Mouse (Mus musculus): Measurements from ENCODE around the gene Cachd1.

Gene Cachd1

GRCm38 (mm10) chr4:100865423-100865822 lies 88.9 kb downstream of the Cachd1 start:
- DNase-seq (ENCODE audit: low read depth, low spot score) = no peak

GRCm38 (mm10) chr4:100865962-100866703 lies 89.7 kb downstream of the Cachd1 start:
- DNase-seq (ENCODE audit: low read depth, low spot score) = no peak

GRCm38 (mm10) chr4:100877351-100877750 lies 100.9 kb downstream of the Cachd1 start:
- DNase-seq (ENCODE audit: low read depth, low spot score) = no peak

- no peak for DNase-seq (ENCODE audit: low read depth, low spot score)
Measured at GRCm38 (mm10) chr4:100879414-100879813, 102.9 kb downstream of the Cachd1 start.

GRCm38 (mm10) chr4:100880075-100880474 lies 103.6 kb downstream of the Cachd1 start:
- no peak for DNase-seq (ENCODE audit: low read depth, low spot score)

- DNase-seq (ENCODE audit: low read depth, low spot score) = no peak
Measured at GRCm38 (mm10) chr4:100885793-100886742, 109.6 kb downstream of the Cachd1 start.

GRCm38 (mm10) chr4:100886743-100887416 lies 110.4 kb downstream of the Cachd1 start:
- no peak for DNase-seq (ENCODE audit: low read depth, low spot score)

- DNase-seq (ENCODE audit: low read depth, low spot score) = no peak
Measured at GRCm38 (mm10) chr4:100890106-100890970, 113.9 kb downstream of the Cachd1 start.

GRCm38 (mm10) chr4:100893739-100894138 lies 117.3 kb downstream of the Cachd1 start:
- DNase-seq (ENCODE audit: low read depth, low spot score) = no peak

GRCm38 (mm10) chr4:100894142-100894541 lies 117.7 kb downstream of the Cachd1 start:
- no peak for DNase-seq (ENCODE audit: low read depth, low spot score)

- no peak for DNase-seq (ENCODE audit: low read depth, low spot score)
Measured at GRCm38 (mm10) chr4:100896260-100897010, 120.0 kb downstream of the Cachd1 start.

- DNase-seq (ENCODE audit: low read depth, low spot score) = no peak
Measured at GRCm38 (mm10) chr4:100897943-100898342, 121.5 kb downstream of the Cachd1 start.

GRCm38 (mm10) chr4:100909694-100910340 lies 133.3 kb downstream of the Cachd1 start:
- no peak for DNase-seq (ENCODE audit: low read depth, low spot score)

GRCm38 (mm10) chr4:100910605-100911330 lies 134.3 kb downstream of the Cachd1 start:
- no peak for DNase-seq (ENCODE audit: low read depth, low spot score)

- no peak for DNase-seq (ENCODE audit: low read depth, low spot score)
Measured at GRCm38 (mm10) chr4:100911658-100912057, 135.2 kb downstream of the Cachd1 start.

- DNase-seq (ENCODE audit: low read depth, low spot score) = no peak
Measured at GRCm38 (mm10) chr4:100913666-100914065, 137.2 kb downstream of the Cachd1 start.

GRCm38 (mm10) chr4:100914532-100914931 lies 138.1 kb downstream of the Cachd1 start:
- no peak for DNase-seq (ENCODE audit: low read depth, low spot score)

- DNase-seq (ENCODE audit: low read depth, low spot score) = no peak
Measured at GRCm38 (mm10) chr4:100915093-100915492, 138.6 kb downstream of the Cachd1 start.

GRCm38 (mm10) chr4:100917511-100917910 lies 141.0 kb downstream of the Cachd1 start:
- DNase-seq (ENCODE audit: low read depth, low spot score) = no peak

Measured in brain, embryonic 18.5 days (tissue).